Mouse (Mus musculus) cortical plate, adult 2 months (tissue): ENCODE data around the gene Stub1.

Experiments
- CTCF ChIP-seq: fragments of 200-500 bp; IDR thresholded peaks from 2 replicates; pipeline ENCODE4 v1.5.1; 2011; ENCODE audit warnings: mild to moderate bottlenecking, control low read depth, low read length; ENCODE audit not compliant: insufficient read depth; ENCODE audit errors: extremely low read depth
- POLR2A ChIP-seq: fragments of 200-500 bp; IDR thresholded peaks from 2 replicates; pipeline ENCODE4 v1.6.1; 2011; ENCODE audit warnings: mild to moderate bottlenecking, low read length, control low read depth; ENCODE audit not compliant: insufficient read depth; ENCODE audit errors: extremely low read depth

GRCm38 (mm10) chr17:25832436-25833290, 541 bp downstream of the Stub1 start:
- TF ChIP-seq CTCF (no peak), POLR2A (0 out of 2 replicates have a peak, but pooled peaks have one; percentile 44)
